Mouse (Mus musculus) ES-Bruce4 (cell line): Measurements from ENCODE around the gene Rab5b. TPM values are rescaled to one million over a fixed set of nuclear protein-coding genes. Genes with fewer than 3 reads are reported as not detected.
A peak's percentile ranks its signal among the peaks of the same experiment; 100 is the strongest.
"Not testable (repeated sequence)": the region's sequence is repeated elsewhere in the genome, so short reads cannot be mapped to it uniquely, and the experiment has no call there.

Source experiments
- H3K27ac ChIP-seq: 2 replicates; pipeline ENCODE4 v1.5.1; 2012; ENCODE audit warnings: low read length, inconsistent platforms; ENCODE audit not compliant: insufficient read depth
- H3K27me3 ChIP-seq: 2 replicates; pipeline ENCODE4 v1.6.1; 2012; ENCODE audit warnings: mild to moderate bottlenecking, low read length, inconsistent platforms; ENCODE audit not compliant: control insufficient read depth, poor library complexity, insufficient read depth, severe bottlenecking
- H3K36me3 ChIP-seq: 2 replicates; pipeline ENCODE4 v1.6.1; 2012; ENCODE audit warnings: inconsistent platforms, mild to moderate bottlenecking, low read length, moderate library complexity; ENCODE audit not compliant: control insufficient read depth, poor library complexity, insufficient read depth, severe bottlenecking
- H3K4me1 ChIP-seq: one replicate; pipeline ENCODE4 v1.8.1; 2011; ENCODE audit warnings: low read length; ENCODE audit not compliant: control insufficient read depth, insufficient read depth
- H3K4me3 ChIP-seq: 2 replicates; pipeline ENCODE4 v1.5.1; 2011; ENCODE audit warnings: low read depth, mild to moderate bottlenecking, low read length
- H3K9ac ChIP-seq: 2 replicates; pipeline ENCODE4 v1.6.1; 2012; ENCODE audit warnings: low read depth, mild to moderate bottlenecking, inconsistent platforms; ENCODE audit not compliant: poor library complexity, severe bottlenecking
- H3K9me3 ChIP-seq: replicated peaks from 2 replicates; pipeline ENCODE4 v1.6.1; 2012; ENCODE audit warnings: mild to moderate bottlenecking, low read length, inconsistent platforms; ENCODE audit not compliant: control insufficient read depth, poor library complexity, insufficient read depth, severe bottlenecking
- CTCF ChIP-seq: IDR thresholded peaks from one replicate; pipeline ENCODE4 v1.8.1; 2011; ENCODE audit warnings: low read depth, low read length
- EP300 ChIP-seq: IDR thresholded peaks from 2 replicates; pipeline ENCODE4 v1.6.1; 2011; ENCODE audit warnings: low read depth, low read length; ENCODE audit not compliant: insufficient read depth
- POLR2A ChIP-seq: IDR thresholded peaks from one replicate; pipeline ENCODE4 v1.8.1; 2011; ENCODE audit warnings: low read length; ENCODE audit not compliant: insufficient read depth
- polyA plus RNA-seq: library from polyadenylated mRNA; stranded (reverse); fragments of >200 nt; gene quantifications from 2 replicates; pipeline ENCODE4 v1.2.4, GENCODE M21; 2011; ENCODE audit warnings: low read depth; ENCODE audit not compliant: missing spikeins, insufficient read depth, insufficient read length

Rab5b gene
- polyA plus RNA-seq, 1 experiment = 79.0 TPM

DNA sequence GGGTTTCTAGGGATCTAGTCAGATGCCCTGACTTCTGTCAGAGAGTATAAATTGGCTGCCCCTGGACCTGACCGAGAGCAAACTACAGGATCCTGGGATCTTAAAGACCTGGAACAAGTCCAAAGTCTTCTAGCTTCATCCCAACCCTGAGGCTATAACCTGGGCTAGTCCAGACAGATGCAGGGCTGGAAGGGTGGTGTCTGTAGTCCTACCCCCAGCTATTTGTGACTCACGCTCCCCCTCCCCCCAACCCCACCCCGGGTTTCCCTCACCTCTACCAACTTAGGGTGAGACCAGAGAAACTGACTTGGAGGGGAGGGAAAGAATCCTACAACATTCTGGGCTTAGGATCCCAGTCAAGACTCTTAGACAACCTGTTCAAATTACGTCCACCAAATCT, 46.6 kb upstream of the Rab5b start:
- Histone ChIP-seq H3K36me3 (no peaks in the 10 kb centered on the region), H3K27me3 (no peaks in the 10 kb centered on the region), H3K27ac (peak overlapping the region; percentile 91), H3K4me1 (no peaks in the 10 kb centered on the region), H3K9me3 (no peaks in the 10 kb centered on the region), H3K4me3 (no peak overlapping the region), H3K9ac (peak overlapping the region; percentile 83)
- TF ChIP-seq EP300 (peak; percentile 83), POLR2A (no peak), CTCF (no peak)

DNA sequence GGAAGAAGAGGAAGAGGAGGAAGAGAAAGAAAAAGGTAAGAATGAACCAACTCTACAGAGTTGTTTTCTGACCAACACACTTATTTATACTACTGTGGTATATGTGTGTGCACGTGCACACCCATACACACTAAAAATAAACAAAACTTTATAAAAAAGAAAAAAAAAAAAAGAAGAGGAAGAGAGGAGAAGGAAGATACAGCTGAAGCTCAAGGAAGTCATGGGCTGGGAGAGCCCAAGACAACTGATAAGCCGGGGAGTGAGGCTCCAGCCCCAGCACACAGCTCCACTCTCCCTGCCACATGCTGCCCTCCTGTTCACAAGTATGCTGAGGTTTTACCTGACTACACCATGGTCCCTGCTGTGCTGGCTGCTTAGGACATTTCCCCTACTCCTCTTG, 44.2 kb upstream of the Rab5b start:
- no peak overlapping the region for H3K9ac ChIP-seq
- H3K4me3 ChIP-seq = no peak overlapping the region
- no peaks in the 10 kb centered on the region for H3K27me3 ChIP-seq
- no peaks in the 10 kb centered on the region for H3K9me3 ChIP-seq
- TF ChIP-seq EP300 = no peak
- no peak for TF ChIP-seq CTCF
- no peak for TF ChIP-seq POLR2A
- H3K4me1 ChIP-seq = peaks cover 3% of the 10 kb centered on the region
- peak overlapping the region; percentile 54 for H3K27ac ChIP-seq
- H3K36me3 ChIP-seq = no peaks in the 10 kb centered on the region

DNA sequence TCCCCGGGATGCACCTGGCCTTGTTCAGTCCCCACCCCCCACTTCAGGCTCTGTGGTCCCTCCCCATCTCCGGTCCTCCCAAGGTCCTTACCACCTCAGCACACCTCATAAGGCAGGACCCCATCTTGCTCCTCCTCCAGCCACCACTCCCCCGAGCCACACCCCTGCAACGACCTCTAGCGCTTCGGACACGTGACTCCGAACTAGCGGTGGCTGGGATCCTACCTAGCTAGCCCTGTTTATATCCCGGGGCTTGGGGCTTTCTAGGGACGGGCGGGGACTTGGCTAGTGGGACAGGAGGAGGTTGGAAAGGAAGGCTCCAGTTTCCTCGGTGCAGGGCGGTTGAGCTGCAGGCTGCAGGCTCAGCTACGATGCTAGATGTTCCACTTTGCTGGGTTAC, 41.4 kb upstream of the Rab5b start:
- Histone ChIP-seq H3K27me3 (no peaks in the 10 kb centered on the region), H3K36me3 (no peaks in the 10 kb centered on the region), H3K9me3 (no peaks in the 10 kb centered on the region), H3K27ac (peak overlapping the region; percentile 74), H3K4me3 (peak overlapping the region; percentile 16), H3K9ac (peak overlapping the region; percentile 6; the same call in 1 of the 2 replicates), H3K4me1 (peaks cover 3% of the 10 kb centered on the region)
- TF ChIP-seq EP300 (peak; percentile 92), CTCF (no peak), POLR2A (no peak)

DNA sequence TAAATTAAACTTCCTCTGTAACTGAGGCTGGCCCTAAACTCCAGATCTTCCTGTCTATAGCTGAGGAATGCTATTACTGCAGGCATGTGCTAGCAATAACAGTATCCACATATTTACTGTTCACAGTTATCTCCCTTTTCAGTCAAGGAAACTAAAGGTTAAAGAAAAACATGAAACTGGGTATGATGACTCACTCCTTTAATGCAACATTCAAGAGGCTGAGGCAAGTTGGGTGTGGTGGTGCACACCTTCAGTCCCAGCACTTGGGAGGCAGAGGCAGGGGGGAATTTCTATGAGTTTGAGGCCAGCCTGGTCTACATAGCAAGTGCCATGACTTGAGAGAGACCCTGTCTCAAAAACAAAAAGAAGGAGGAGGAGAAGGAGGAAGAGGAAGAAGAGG, 35.9 kb upstream of the Rab5b start:
- Histone ChIP-seq H3K9ac (no peak overlapping the region), H3K4me3 (no peak overlapping the region), H3K27ac (no peak overlapping the region), H3K36me3 (peaks cover 12% of the 10 kb centered on the region), H3K9me3 (no peaks in the 10 kb centered on the region), H3K27me3 (no peaks in the 10 kb centered on the region), H3K4me1 (peaks cover 3% of the 10 kb centered on the region)
- TF ChIP-seq CTCF (no peak), EP300 (no peak), POLR2A (no peak)

DNA sequence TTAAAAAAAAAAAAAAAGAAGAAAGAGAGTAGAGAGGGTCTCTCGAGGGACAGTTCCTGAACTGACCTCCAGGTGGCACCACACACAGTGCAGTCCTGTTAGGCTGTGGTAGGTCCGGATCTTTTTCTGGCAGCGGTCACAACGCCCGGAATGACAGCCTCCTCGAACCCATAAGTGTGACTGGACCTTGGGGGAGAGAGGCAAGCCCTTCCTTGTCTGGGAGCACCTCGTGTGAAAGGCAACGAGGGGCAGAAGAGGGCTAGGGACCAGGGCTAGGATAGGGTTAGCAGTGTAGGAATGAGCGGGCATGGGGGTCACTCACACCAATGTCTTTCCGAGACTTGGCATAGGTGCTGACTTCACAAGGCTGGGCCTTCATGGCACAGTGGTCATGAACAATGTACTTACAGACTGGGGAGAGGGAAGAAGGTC, 35.0 kb upstream of the Rab5b start:
- H3K27me3 ChIP-seq = no peaks in the 10 kb centered on the region
- no peak overlapping the region for H3K9ac ChIP-seq
- no peak overlapping the region for H3K4me3 ChIP-seq
- H3K4me1 ChIP-seq = no peaks in the 10 kb centered on the region
- no peaks in the 10 kb centered on the region for H3K9me3 ChIP-seq
- no peak overlapping the region for H3K27ac ChIP-seq
- peaks cover 14% of the 10 kb centered on the region for H3K36me3 ChIP-seq
- no peak for TF ChIP-seq POLR2A
- TF ChIP-seq EP300 = no peak
- TF ChIP-seq CTCF = peak; percentile 82

DNA sequence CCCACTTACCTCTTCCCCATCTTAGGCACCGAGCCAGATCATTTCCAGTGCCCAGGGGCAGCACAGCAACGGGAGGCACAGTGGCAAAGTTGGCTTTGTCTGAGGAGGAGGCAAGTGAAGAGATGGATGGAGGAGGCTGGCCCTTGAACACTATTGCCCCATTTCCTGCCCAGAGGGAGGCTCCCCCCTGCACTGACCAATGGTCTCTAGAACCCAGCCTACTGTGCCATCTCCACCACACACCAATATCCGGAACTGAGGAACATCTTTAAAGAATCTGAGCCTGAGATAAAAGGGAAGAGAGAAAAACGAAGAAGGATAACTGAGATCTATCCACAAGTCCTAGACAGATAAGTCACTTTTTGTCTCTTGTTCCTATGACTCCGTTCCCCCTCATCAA, 32.0 kb upstream of the Rab5b start:
- Histone ChIP-seq H3K36me3 (peaks cover 14% of the 10 kb centered on the region), H3K9me3 (no peaks in the 10 kb centered on the region), H3K4me3 (no peak overlapping the region), H3K4me1 (no peaks in the 10 kb centered on the region), H3K9ac (no peak overlapping the region), H3K27me3 (no peaks in the 10 kb centered on the region), H3K27ac (no peak overlapping the region)
- TF ChIP-seq EP300 (no peak), POLR2A (no peak), CTCF (no peak)

DNA sequence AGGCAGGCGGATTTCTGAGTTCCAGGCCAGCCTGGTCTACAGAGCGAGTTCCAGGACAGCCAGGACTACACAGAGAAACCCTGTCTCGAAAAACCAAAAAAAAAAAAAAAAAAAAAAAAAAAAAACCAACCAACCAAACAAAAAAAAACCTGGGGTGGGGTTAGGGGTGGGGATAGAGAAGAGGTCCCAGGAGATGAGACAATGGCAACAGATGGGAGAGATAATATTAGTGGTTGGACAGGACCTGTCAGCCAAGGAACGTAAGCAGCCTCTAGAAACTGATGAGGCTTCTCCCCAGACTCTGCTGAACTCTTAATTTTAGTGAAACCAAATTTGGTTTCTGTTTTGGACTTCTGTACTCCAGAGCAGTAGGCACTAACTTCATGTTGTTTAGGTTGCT, 29.4 kb upstream of the Rab5b start:
- not testable (repeated sequence) for H3K9me3 ChIP-seq, H3K4me3 ChIP-seq, H3K9ac ChIP-seq

More for the DNA sequence above, 29.4 kb upstream of the Rab5b start:
- not testable (repeated sequence) for H3K27ac ChIP-seq, H3K4me1 ChIP-seq, H3K27me3 ChIP-seq
- H3K36me3 ChIP-seq = peaks cover 16% of the 10 kb centered on the region
